Mouse (Mus musculus): ENCODE data around the gene Hist2h2ab.

GRCm38 (mm10) chr3:96260220-96260619, 40.6 kb downstream of the Hist2h2ab start:
- TF ChIP-seq CTCF (IDR thresholded peaks at IDR 0.05; ENCODE audit: borderline replicate concordance, insufficient read depth, low read length), result no peak
- no peak for TF ChIP-seq POLR2A (IDR thresholded peaks at IDR 0.05; ENCODE audit: low read depth, low read length)

Measured in embryonic fibroblast, embryonic 13.5 days (primary cell).